Mouse (Mus musculus) gastrocnemius, adult 2 months (tissue): ENCODE data around the gene Coro2b. TPM values are rescaled to one million over a fixed set of nuclear protein-coding genes. Genes with fewer than 3 reads are reported as not detected.

ENCODE experiments used
- DNase-seq: peaks from one replicate; pipeline ENCODE4 v3.0.0; 2022
- H3K27ac ChIP-seq: fragments of 200-600 bp; 2 replicates; pipeline ENCODE4 v1.8.1; 2022; ENCODE audit warnings: mild to moderate bottlenecking
- H3K4me3 ChIP-seq: fragments of 200-600 bp; 2 replicates; pipeline ENCODE4 v1.8.1; 2022; ENCODE audit warnings: mild to moderate bottlenecking, moderate library complexity
- CTCF ChIP-seq: fragments of 200-600 bp; IDR thresholded peaks from 2 replicates; pipeline ENCODE4 v1.8.1; 2022; ENCODE audit warnings: antibody characterized with exemption, mild to moderate bottlenecking, moderate library complexity
- intact Hi-C: fragments of 180-260 bp; cut with DNase I; formaldehyde crosslinking; loops from one replicate; pipeline ENCODE4 v1.15.1; 2025
- total RNA-seq, 2 experiments: library from RNA; stranded (reverse); gene quantifications; 2 replicates each; pipeline ENCODE4 v1.2.3; 2021

The Coro2b gene
- total RNA-seq, 2 experiments from 2014 or later: 6.7 to 8.7 TPM

DNA sequence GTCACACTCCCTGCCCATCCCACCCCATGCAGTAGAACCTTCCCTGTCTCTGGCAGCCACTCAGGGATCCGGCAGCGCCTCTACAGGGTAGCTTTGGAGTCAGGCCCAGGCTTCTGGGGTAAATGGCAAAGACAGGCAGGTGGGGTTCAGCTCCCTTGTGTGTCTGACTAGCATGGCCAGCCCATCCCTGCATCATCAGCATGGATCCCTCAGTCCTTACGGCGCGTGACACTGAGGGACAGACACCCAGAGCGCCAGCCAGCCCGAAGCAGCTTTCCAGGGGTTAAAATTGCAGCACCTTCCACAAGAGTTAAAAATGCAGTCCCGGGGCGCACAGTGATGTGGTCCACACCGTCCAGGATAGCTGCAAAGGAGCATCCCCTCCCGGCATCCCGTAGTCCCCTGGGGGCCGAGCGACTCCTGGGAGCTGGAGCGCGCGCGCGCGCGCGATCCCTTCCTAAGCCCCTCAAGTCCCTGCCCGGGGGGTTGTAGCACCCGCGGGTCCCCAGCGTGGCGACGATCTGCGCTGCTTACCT is 657 bp downstream of the Coro2b start:
- no peak for DNase-seq
- intact Hi-C loops: loop anchor here (5.0 kb wide), 1 partner anchor 119 kb away; no protein-coding TSS in a partner anchor
- peak overlapping the region; percentile 74 for H3K4me3 ChIP-seq
- peak overlapping the region; percentile 88 for H3K27ac ChIP-seq
- TF ChIP-seq CTCF: no peak

DNA sequence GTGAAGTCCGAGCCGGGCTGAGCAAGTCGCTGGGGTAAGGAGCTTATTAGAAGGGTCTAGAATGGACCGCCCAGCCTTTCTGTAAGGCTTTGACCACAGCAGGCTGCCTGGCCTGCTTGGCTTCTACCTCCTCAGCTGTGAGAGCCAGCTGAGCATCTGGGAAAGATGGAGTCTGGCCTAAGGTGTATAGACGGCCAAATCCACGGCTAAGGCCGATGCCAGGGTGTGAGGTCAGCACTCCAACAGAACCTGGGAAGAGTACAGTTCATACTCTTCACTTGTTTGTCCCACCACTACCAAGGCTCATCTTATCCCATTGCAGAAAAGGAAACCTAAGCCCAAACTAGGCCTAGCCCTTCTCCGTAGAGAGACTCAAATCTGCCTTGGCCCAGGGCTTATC is 1.3 kb downstream of the Coro2b start:
- DNase-seq: peak; percentile 66
- intact Hi-C loops: loop anchor here (5.0 kb wide), 1 partner anchor 118 kb away; no protein-coding TSS in a partner anchor
- H3K27ac ChIP-seq: peak overlapping the region; percentile 88
- H3K4me3 ChIP-seq: peak overlapping the region; percentile 74
- no peak for TF ChIP-seq CTCF

DNA sequence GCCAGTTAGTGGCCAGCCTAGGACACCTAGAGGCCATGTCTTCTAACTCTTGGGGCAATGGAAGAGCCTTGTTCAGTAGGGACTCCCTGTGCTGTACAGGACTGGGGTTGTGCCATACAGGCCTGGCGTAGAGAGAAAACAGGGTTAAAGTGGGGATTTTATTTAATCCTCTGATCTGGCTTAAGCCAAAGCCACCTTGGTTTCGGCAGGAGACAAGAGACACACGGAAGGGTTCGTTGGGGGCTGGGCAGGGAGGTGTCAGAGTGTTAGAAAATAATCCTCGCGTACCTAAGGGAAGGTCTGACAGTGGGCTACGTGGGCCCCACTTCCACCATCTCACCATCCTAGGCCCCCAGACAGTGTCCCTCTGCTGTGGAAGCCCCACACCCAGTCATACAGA is 2.2 kb downstream of the Coro2b start:
- intact Hi-C loops: loop anchor here (5.0 kb wide), 1 partner anchor 117 kb away; no protein-coding TSS in a partner anchor
- no peak for DNase-seq
- Histone ChIP-seq H3K4me3 (no peak overlapping the region), H3K27ac (0 out of 2 replicates have a peak overlapping the region, but pooled peaks have one; percentile 88)
- TF ChIP-seq CTCF: no peak

- TF ChIP-seq CTCF: no peak
- no peak overlapping the region for H3K4me3 ChIP-seq
- no peak for DNase-seq
- intact Hi-C loops: no loop called here
- no peak overlapping the region for H3K27ac ChIP-seq
Measured at GRCm38 (mm10) chr9:62534158-62534557, 2.7 kb downstream of the Coro2b start.

GRCm38 (mm10) chr9:62532876-62533275 is 4.0 kb downstream of the Coro2b start:
- Histone ChIP-seq H3K4me3 (no peak overlapping the region), H3K27ac (peak overlapping the region; percentile 4; the same call in 1 of the 2 replicates)
- intact Hi-C loops: no loop called here
- no peak for TF ChIP-seq CTCF
- no peak for DNase-seq

- Histone ChIP-seq H3K27ac (peak overlapping the region; percentile 79), H3K4me3 (peak overlapping the region; percentile 39)
- TF ChIP-seq CTCF: no peak
- intact Hi-C loops: no loop called here
- peak; percentile 89 for DNase-seq
Measured at GRCm38 (mm10) chr9:62531459-62532275, 5.2 kb downstream of the Coro2b start.

GRCm38 (mm10) chr9:62528527-62528926 is 8.3 kb downstream of the Coro2b start:
- intact Hi-C loops: no loop called here
- Histone ChIP-seq H3K27ac (peak overlapping the region; percentile 32; the same call in 1 of the 2 replicates), H3K4me3 (no peak overlapping the region)
- DNase-seq: no peak
- TF ChIP-seq CTCF: no peak

DNA sequence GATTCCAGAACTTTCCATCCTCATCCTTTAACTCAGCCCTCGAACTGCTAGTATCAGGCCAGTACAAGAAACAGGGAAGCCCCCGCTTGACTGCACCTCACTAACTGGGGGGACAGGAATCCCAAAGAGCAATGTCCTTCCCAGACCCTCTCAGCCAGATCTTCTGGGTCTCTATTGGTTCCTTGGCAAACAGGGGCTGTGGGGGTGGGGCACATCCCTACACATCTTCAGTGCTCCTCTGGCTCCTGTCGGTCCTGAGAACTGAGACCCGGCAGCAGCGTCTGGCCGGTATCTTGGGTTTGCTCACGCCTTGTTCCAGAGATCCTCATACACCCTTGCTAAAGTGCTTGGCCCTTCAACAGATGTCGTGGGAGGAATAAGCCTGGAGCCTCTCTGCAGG is 10.0 kb downstream of the Coro2b start:
- DNase-seq: no peak
- Histone ChIP-seq H3K27ac (peak overlapping the region; percentile 63), H3K4me3 (no peak overlapping the region)
- no peak for TF ChIP-seq CTCF
- intact Hi-C loops: no loop called here

DNA sequence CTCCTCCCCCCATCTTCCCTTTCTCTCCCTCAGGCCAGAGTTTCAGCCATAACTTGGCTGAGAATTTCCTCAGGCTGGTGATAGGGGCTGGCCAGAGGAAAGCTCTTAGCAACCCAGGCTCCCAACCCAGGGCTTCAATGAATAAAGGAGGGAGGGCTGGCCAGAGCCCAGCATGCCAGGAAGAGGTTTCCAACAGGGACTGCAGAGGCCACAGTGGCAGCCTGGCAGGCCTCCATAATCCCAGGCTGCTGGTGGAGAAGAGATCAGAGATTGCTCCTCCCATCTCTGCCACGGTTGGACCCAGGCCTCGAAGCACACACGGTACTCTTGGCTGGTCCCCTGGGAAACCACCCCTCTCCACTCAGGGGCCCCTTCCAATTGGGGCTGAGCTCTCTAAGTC is 10.4 kb downstream of the Coro2b start:
- H3K4me3 ChIP-seq: no peak overlapping the region
- TF ChIP-seq CTCF: no peak
- intact Hi-C loops: no loop called here
- peak overlapping the region; percentile 63 for H3K27ac ChIP-seq
- DNase-seq: no peak

DNA sequence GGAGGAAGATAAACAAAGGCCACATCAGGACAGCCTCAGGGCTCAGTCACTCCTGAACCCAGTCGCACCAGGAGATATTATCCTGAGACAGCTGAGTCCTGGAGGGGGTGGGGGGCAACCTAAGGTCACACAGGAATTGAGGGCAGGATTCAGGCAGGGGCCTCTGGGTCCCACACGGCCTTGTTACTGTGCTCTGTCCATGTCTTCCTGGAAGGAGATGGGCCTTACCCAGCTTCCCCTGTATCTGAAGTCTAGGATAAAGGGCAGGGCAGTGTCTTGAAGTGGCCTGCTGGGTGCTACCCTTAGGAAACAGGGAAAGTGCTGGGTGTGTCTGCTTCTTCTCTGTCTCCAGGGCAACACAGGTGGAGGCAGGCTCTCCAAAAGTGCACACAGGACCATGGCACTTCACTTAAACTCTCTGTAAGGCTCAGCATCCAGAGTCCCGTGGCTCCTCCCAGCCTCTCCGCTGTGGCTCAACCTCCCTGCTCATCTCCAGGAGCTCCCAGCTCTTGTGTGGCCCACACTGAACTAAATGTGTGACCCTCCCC is 12.0 kb downstream of the Coro2b start:
- DNase-seq: no peak
- Histone ChIP-seq H3K27ac (peak overlapping the region; percentile 87), H3K4me3 (no peak overlapping the region)
- intact Hi-C loops: no loop called here
- no peak for TF ChIP-seq CTCF

GRCm38 (mm10) chr9:62522791-62523471 is 13.9 kb downstream of the Coro2b start:
- H3K4me3 ChIP-seq: peak overlapping the region; percentile 50
- DNase-seq: peak; percentile 60
- intact Hi-C loops: no loop called here
- TF ChIP-seq CTCF: no peak
- H3K27ac ChIP-seq: peak overlapping the region; percentile 87

DNA sequence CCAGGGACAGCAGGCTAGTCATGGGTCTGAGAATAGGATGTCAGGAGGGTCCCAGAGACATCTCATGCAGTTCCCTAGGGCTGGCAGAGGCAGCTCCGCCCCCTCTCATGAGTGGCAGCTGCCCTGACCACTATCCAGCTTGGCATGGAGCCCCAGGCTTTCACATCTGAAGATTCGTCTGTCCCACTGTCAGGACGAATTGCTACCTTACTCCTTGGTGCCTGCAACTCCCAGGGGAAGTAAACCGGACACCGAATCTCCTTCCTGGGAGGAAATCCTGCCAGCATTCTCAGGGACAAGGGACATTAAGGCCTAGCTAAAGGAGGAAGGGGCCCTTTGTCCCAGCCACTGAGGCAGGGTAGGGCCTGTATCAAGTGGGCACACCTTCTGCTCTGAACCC is 14.6 kb downstream of the Coro2b start:
- H3K27ac ChIP-seq: peak overlapping the region; percentile 87
- intact Hi-C loops: no loop called here
- no peak for TF ChIP-seq CTCF
- no peak for DNase-seq
- H3K4me3 ChIP-seq: peak overlapping the region; percentile 58

DNA sequence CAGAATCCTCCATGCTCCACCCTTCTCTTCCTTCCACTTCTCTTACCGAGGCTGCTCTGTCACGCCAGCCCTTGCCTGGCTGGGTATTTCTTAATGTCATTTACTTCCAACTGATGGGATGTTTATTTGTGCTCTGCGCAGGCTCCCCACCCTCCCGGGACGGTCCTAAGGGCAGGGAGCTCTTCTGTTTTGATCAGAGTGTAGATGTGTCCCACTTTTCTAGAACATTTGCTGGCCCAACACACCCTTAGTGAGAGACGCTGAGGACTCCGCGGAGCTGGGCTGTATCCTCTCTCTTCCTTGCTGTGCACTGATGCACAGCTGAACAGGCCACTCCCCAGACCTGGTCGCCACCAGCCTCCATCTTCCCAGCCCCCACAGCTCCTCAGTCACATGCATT is 15.3 kb downstream of the Coro2b start:
- intact Hi-C loops: no loop called here
- peak overlapping the region; percentile 58 for H3K4me3 ChIP-seq
- TF ChIP-seq CTCF: no peak
- peak; percentile 78 for DNase-seq
- peak overlapping the region; percentile 87 for H3K27ac ChIP-seq
